Mouse (Mus musculus) midbrain, embryonic 16.5 days (tissue): ENCODE results near the gene Magi2. TPM values are rescaled to one million over a fixed set of nuclear protein-coding genes. Genes with fewer than 3 reads are reported as not detected.

Experiments used
- ATAC-seq: fragments of 200-750 bp; cut with Nextera tagmentation; 2 replicates; pipeline ENCODE4 v1.8.0; 2017; ENCODE audit warnings: moderate TSS enrichment
- H3K27ac ChIP-seq: fragments of 300-500 bp; sonication (generic); 2 replicates; pipeline ENCODE4 v1.5.1; 2014; ENCODE audit warnings: mild to moderate bottlenecking, low read length, mixed read lengths
- H3K27me3 ChIP-seq: fragments of 300-500 bp; sonication (generic); 2 replicates; pipeline ENCODE4 v1.6.1; 2014; ENCODE audit warnings: low read depth, low read length, mixed read lengths; ENCODE audit not compliant: control insufficient read depth, insufficient read depth
- H3K36me3 ChIP-seq: fragments of 300-500 bp; sonication (generic); 2 replicates; pipeline ENCODE4 v1.6.1; 2014; ENCODE audit warnings: mild to moderate bottlenecking, low read length, moderate library complexity, mixed read lengths; ENCODE audit not compliant: control insufficient read depth, insufficient read depth
- H3K4me1 ChIP-seq: fragments of 300-500 bp; sonication (generic); 2 replicates; pipeline ENCODE4 v1.6.1; 2014; ENCODE audit warnings: mild to moderate bottlenecking, low read length, mixed read lengths; ENCODE audit not compliant: control insufficient read depth, insufficient read depth
- H3K4me2 ChIP-seq: fragments of 300-500 bp; sonication (generic); 2 replicates; pipeline ENCODE4 v1.6.1; 2014; ENCODE audit warnings: mild to moderate bottlenecking, low read length, mixed read lengths
- H3K4me3 ChIP-seq: fragments of 300-500 bp; sonication (generic); 2 replicates; pipeline ENCODE4 v1.5.1; 2014; ENCODE audit warnings: low read depth, mild to moderate bottlenecking, low read length, moderate library complexity, mixed read lengths
- H3K9ac ChIP-seq: fragments of 300-500 bp; sonication (generic); 2 replicates; pipeline ENCODE4 v1.6.1; 2014; ENCODE audit warnings: low read depth, low read length, mixed read lengths
- H3K9me3 ChIP-seq: fragments of 300-500 bp; sonication (generic); replicated peaks from 2 replicates; pipeline ENCODE4 v1.6.1; 2014; ENCODE audit warnings: mild to moderate bottlenecking, low read length, mixed read lengths; ENCODE audit not compliant: control insufficient read depth, poor library complexity, severe bottlenecking
- WGBS: fragments of 180-500 bp; shearing (Covaris S2); extraction: QIAGEN DNeasy Blood & Tissue Kit; methylation state at CpG from one replicate; pipeline ENCODE4 v1.1.7; 2014; 5-methylcytosine and 5-hydroxymethylcytosine counted together
- polyA plus RNA-seq: library from polyadenylated mRNA; unstranded; fragments of >200 nt; fragmentation: Nextera tagmentation; extraction: Ambion mirVana; gene quantifications from 2 replicates; pipeline ENCODE4 v1.2.1, GENCODE M21; 2015

Magi2 gene
- polyA plus RNA-seq, 1 experiment from 2014 or later = 33.0 TPM

GRCm38 (mm10) chr5:20432148-20432813, 1205.4 kb downstream of the Magi2 start:
- Histone ChIP-seq H3K27ac (peak overlapping the region; percentile 17), H3K4me1 (no peaks in the 10 kb centered on the region), H3K4me2 (no peak overlapping the region), H3K36me3 (no peaks in the 10 kb centered on the region), H3K9ac (no peak overlapping the region), H3K4me3 (no peak overlapping the region), H3K9me3 (no peaks in the 10 kb centered on the region), H3K27me3 (no peaks in the 10 kb centered on the region)
- WGBS = 46% methylated on average over 9 of the region's 9 CpGs
- peak; percentile 77 for ATAC-seq

DNA sequence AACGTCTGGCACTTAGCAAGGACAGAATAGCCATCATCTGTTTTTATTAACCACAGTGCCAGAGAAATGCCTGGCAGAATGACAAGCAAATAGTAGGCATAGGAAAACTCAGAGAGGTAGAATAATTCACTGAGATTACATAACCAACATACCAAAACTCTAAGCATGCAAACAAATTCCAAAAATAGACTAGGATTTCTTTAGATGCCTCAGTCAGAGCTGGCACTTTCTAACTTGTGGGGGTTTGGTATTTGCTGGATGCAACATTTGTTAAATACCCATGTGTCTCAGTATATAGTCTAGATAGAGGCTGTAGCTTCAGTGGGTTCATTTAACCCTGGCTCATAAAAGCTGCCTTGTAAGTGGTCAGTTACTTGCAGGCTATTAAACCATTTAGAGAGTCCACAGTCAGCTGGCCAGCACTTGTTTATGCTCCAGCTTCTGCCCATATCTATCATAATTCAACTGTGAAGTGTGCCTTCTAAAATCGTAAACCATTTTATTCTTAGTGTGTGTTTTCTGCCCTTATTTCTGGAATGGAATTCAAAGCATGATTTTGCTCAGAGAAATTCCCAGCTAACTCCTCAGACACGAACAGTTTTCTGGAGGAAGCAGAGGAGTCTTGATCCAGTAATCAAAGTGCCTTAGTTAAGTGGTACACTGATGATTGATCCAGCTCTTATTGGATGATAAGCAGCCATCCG, 1219.8 kb downstream of the Magi2 start:
- H3K36me3 ChIP-seq = no peaks in the 10 kb centered on the region
- WGBS = 69% methylated on average over 4 of the region's 4 CpGs
- no peaks in the 10 kb centered on the region for H3K4me1 ChIP-seq
- no peak overlapping the region for H3K27ac ChIP-seq
- no peak overlapping the region for H3K4me2 ChIP-seq
- no peaks in the 10 kb centered on the region for H3K27me3 ChIP-seq
- H3K9ac ChIP-seq = no peak overlapping the region
- no peak overlapping the region for H3K4me3 ChIP-seq
- no peak for ATAC-seq
- no peaks in the 10 kb centered on the region for H3K9me3 ChIP-seq

DNA sequence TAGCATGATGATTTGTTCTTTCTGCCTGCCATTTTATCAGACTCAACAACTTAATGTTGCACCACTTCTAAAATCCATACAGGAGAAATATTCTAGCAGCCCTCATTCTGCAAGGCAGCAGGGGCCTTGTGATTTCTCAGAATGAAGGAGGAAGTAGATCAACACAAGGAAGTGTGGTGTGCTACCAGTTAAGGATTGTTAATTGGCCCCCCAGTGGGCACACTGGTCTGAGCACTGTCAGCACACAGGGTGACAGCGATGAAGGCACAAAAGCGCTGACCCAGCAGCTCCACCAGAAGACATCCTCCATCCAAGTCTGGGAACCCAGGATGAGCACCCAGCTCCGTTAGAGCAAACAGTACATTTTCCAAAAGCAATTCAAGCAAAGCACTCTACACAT, 1229.3 kb downstream of the Magi2 start:
- no peak for ATAC-seq
- H3K36me3 ChIP-seq = no peaks in the 10 kb centered on the region
- H3K27me3 ChIP-seq = no peaks in the 10 kb centered on the region
- 62% methylated on average over 3 of the region's 3 CpGs for WGBS
- H3K27ac ChIP-seq = no peak overlapping the region
- H3K4me1 ChIP-seq = no peaks in the 10 kb centered on the region
- no peaks in the 10 kb centered on the region for H3K9me3 ChIP-seq
- H3K4me2 ChIP-seq = no peak overlapping the region
- H3K4me3 ChIP-seq = no peak overlapping the region
- no peak overlapping the region for H3K9ac ChIP-seq

DNA sequence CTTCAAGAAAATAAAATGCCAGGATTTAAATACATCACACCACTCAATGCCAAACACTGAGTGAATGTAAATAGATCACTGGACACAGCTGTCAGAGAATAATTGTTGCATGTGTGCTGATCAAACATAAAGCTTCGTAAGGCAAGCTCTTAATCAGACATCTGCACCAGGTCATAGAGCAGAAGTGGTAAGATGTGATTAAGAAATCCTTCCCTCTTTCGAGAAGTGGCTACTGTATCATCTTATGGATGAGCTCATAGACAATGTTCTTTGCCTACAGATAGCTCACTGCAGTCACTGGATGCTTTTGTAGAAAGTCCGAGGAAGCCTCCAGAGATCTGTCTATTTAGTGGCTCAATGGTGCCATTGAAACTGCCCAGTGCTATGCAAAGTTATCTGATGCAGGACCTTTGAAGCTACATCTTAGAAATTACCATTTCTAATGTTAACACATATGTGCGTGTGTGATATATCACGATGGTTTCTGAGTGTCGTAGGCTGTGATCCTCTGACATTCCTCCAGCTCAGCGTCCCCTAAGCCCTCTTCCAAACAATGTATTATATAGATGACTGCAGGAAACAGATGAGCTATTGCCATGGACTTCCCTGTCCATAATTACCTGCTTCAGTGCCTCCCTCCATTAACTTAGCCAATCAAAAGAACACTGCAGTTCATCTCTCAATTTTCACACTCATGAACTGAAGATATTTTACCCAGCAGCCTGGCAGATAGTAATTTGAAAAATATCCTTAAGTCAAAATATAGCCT, 1231.1 kb downstream of the Magi2 start:
- Histone ChIP-seq H3K9me3 (no peaks in the 10 kb centered on the region), H3K27ac (no peak overlapping the region), H3K4me3 (no peak overlapping the region), H3K4me1 (no peaks in the 10 kb centered on the region), H3K36me3 (no peaks in the 10 kb centered on the region), H3K27me3 (no peaks in the 10 kb centered on the region), H3K9ac (no peak overlapping the region), H3K4me2 (no peak overlapping the region)
- WGBS = 70% methylated on average over 7 of the region's 7 CpGs
- no peak for ATAC-seq

- no peak overlapping the region for H3K9ac ChIP-seq
- H3K9me3 ChIP-seq = no peaks in the 10 kb centered on the region
- H3K27ac ChIP-seq = no peak overlapping the region
- no peak overlapping the region for H3K4me2 ChIP-seq
- no peaks in the 10 kb centered on the region for H3K27me3 ChIP-seq
- peaks cover 5% of the 10 kb centered on the region; the same call in 1 of the 2 replicates for H3K36me3 ChIP-seq
- H3K4me1 ChIP-seq = no peaks in the 10 kb centered on the region
- no peak overlapping the region for H3K4me3 ChIP-seq
- WGBS = 84% methylated on average over 2 of the region's 2 CpGs
- no peak for ATAC-seq
These were observed 1234.9 kb downstream of the Magi2 start for GRCm38 (mm10) chr5:20461709-20462108.

DNA sequence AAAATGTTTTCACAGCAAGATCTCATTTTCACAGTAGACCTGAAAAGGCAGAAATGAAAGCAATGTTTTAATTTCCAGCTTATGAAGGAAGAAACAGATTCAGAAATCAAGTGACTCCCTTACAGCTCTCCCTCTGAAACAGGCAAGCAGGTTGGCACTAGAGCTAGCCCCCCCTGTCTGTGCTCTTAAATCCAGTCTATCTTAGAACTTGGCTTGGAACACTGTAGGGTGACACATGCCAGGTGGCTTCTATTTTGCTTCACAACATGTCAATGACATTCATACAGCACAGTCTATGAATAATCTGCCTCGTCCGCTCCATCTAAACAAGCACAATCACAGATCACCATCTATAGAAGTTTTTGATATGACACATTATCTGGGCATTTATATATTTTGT, 1235.5 kb downstream of the Magi2 start:
- H3K4me2 ChIP-seq = no peak overlapping the region
- H3K9me3 ChIP-seq = no peaks in the 10 kb centered on the region
- no peaks in the 10 kb centered on the region for H3K27me3 ChIP-seq
- WGBS = 91% methylated on average over 2 of the region's 2 CpGs
- peaks cover 5% of the 10 kb centered on the region; the same call in 1 of the 2 replicates for H3K36me3 ChIP-seq
- H3K27ac ChIP-seq = no peak overlapping the region
- H3K9ac ChIP-seq = no peak overlapping the region
- no peak overlapping the region for H3K4me3 ChIP-seq
- no peak for ATAC-seq
- no peaks in the 10 kb centered on the region for H3K4me1 ChIP-seq

- Histone ChIP-seq H3K27ac (no peak overlapping the region), H3K9ac (no peak overlapping the region), H3K4me1 (no peaks in the 10 kb centered on the region), H3K4me2 (no peak overlapping the region), H3K36me3 (peaks cover 5% of the 10 kb centered on the region; the same call in 1 of the 2 replicates), H3K27me3 (no peaks in the 10 kb centered on the region), H3K9me3 (no peaks in the 10 kb centered on the region), H3K4me3 (no peak overlapping the region)
- ATAC-seq = no peak
- 58% methylated on average over 3 of the region's 3 CpGs for WGBS
These were observed 1242.9 kb downstream of the Magi2 start for GRCm38 (mm10) chr5:20469721-20470120.

GRCm38 (mm10) chr5:20470466-20470865, 1243.6 kb downstream of the Magi2 start:
- no peak for ATAC-seq
- Histone ChIP-seq H3K9me3 (no peaks in the 10 kb centered on the region), H3K4me3 (no peak overlapping the region), H3K9ac (no peak overlapping the region), H3K4me1 (no peaks in the 10 kb centered on the region), H3K4me2 (no peak overlapping the region), H3K36me3 (peaks cover 5% of the 10 kb centered on the region; the same call in 1 of the 2 replicates), H3K27ac (no peak overlapping the region), H3K27me3 (no peaks in the 10 kb centered on the region)

- H3K27ac ChIP-seq = no peak overlapping the region
- no peaks in the 10 kb centered on the region for H3K36me3 ChIP-seq
- no peaks in the 10 kb centered on the region for H3K9me3 ChIP-seq
- no peaks in the 10 kb centered on the region for H3K4me1 ChIP-seq
- 91% methylated on average over 7 of the region's 7 CpGs for whole genome bisulfite sequencing
- H3K4me3 ChIP-seq = no peak overlapping the region
- no peak overlapping the region for H3K9ac ChIP-seq
- no peaks in the 10 kb centered on the region for H3K27me3 ChIP-seq
- H3K4me2 ChIP-seq = no peak overlapping the region
- no peak for ATAC-seq
These were observed 1257.7 kb downstream of the Magi2 start for GRCm38 (mm10) chr5:20484505-20484904.
